Mouse (Mus musculus): ENCODE results near the gene Hoxc4. TPM values are rescaled to one million over a fixed set of nuclear protein-coding genes. Genes with fewer than 3 reads are reported as not detected.

The Hoxc4 gene
- total RNA-seq (2014; fragmentation: Nextera tagmentation) (29.3 and 33.9 TPM in 2 replicates), total RNA-seq (2017) (11.0 and 12.2 TPM in 2 replicates), polyA plus RNA-seq (2012) (60.1 and 65.8 TPM in 2 replicates)

- ATAC-seq (ENCODE audit: extremely low read depth, insufficient number of reproducible peaks, low FRiP score, poor library complexity, severe bottlenecking) (peak; percentile 41), DNase-seq (ENCODE audit: low spot score) (no peak)
- peaks cover 91% of the 10 kb centered on the region for H3K4me1 ChIP-seq (ENCODE audit: insufficient read depth, low read depth, low read length)
- TF ChIP-seq GATA1 (IDR thresholded peaks at IDR 0.05; ENCODE audit: borderline replicate concordance, low read length) (no peak), TAL1 (conservative IDR thresholded peaks at IDR 0.05; ENCODE audit: low read depth, low read length) (peak; percentile 48)
- no peaks in the 10 kb centered on the region for H3K9me3 ChIP-seq (replicated peaks)
- peaks cover 35% of the 10 kb centered on the region for H3K36me3 ChIP-seq (replicated peaks)
- H3K27me3 ChIP-seq (ENCODE audit: insufficient read depth, low read length) = no peaks in the 10 kb centered on the region
- peak within 1 kb of the TSS; percentile 67 for H3K4me3 ChIP-seq (ENCODE audit: low read depth, low read length)
These were observed at the start of gene Hoxc4 for GRCm38 (mm10) chr15:103018636-103019035. Gene Hoxc4, plus strand, starts transcription at chr15:103018934.

DNA sequence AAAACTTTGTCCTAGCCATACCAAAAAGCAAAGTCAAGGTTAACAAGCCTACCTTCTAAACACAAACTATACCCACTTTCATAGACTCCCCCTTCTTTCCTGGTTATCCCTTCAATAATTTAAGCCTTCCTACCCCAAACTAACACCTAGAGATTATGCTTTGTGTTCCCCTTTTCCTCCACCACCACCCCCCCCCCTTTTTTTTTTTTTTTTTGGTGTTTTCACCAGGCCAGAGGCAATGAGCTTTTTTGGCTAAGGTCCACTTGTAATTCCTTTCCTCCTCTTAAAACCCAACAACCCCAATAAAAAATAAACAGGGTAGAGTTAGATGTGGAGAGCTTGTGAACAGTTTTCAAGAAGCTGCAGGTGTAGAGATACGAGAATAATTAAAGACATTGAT lies 49.4 kb upstream of the Hoxc4 start:
- no peak for DNase-seq (ENCODE audit: low spot score)
- no peak for ATAC-seq (ENCODE audit: extremely low read depth, insufficient number of reproducible peaks, low FRiP score, poor library complexity, severe bottlenecking)
- no peaks in the 10 kb centered on the region for H3K9me3 ChIP-seq (replicated peaks)
- no peak for TF ChIP-seq TAL1 (conservative IDR thresholded peaks at IDR 0.05; ENCODE audit: low read depth, low read length)
- no peak for TF ChIP-seq GATA1 (IDR thresholded peaks at IDR 0.05; ENCODE audit: borderline replicate concordance, low read length)
- no peak for TF ChIP-seq GATA2 (IDR thresholded peaks at IDR 0.05; ENCODE audit: borderline replicate concordance, low read depth, low read length)
- TF ChIP-seq CTCF (IDR thresholded peaks at IDR 0.05; ENCODE audit: low read depth, low read length) = no peak
- TF ChIP-seq POLR2AphosphoS5 (IDR thresholded peaks at IDR 0.05; ENCODE audit: insufficient replicate concordance, low read depth, low read length) = no peak
- H3K4me3 ChIP-seq (ENCODE audit: low read depth, low read length) = no peak overlapping the region
- peaks cover 39% of the 10 kb centered on the region for H3K4me1 ChIP-seq (ENCODE audit: insufficient read depth, low read depth, low read length)
- peaks cover 92% of the 10 kb centered on the region for H3K27me3 ChIP-seq (ENCODE audit: insufficient read depth, low read length)
- no peaks in the 10 kb centered on the region for H3K36me3 ChIP-seq (replicated peaks)

DNA sequence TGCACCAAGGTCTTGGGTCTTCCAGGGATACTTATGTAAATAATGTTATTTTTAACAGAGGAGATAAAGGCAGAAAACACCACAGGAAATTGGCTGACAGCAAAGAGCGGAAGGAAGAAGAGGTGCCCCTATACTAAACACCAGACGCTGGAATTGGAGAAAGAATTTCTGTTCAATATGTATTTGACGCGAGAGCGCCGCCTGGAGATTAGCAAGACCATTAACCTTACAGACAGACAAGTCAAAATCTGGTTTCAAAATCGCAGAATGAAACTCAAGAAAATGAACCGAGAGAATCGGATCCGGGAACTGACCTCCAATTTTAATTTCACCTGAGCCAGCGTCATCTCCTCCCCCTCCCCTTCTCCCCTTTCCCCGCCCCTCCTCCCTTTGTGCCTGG lies 48.0 kb upstream of the Hoxc4 start:
- DNase-seq (ENCODE audit: low spot score) = no peak
- peaks cover 42% of the 10 kb centered on the region for H3K4me1 ChIP-seq (ENCODE audit: insufficient read depth, low read depth, low read length)
- H3K9me3 ChIP-seq (replicated peaks) = no peaks in the 10 kb centered on the region
- no peak for TF ChIP-seq TAL1 (conservative IDR thresholded peaks at IDR 0.05; ENCODE audit: low read depth, low read length)
- no peak for TF ChIP-seq POLR2AphosphoS5 (IDR thresholded peaks at IDR 0.05; ENCODE audit: insufficient replicate concordance, low read depth, low read length)
- no peak for TF ChIP-seq GATA2 (IDR thresholded peaks at IDR 0.05; ENCODE audit: borderline replicate concordance, low read depth, low read length)
- H3K36me3 ChIP-seq (replicated peaks) = no peaks in the 10 kb centered on the region
- no peak for ATAC-seq (ENCODE audit: extremely low read depth, insufficient number of reproducible peaks, low FRiP score, poor library complexity, severe bottlenecking)
- H3K27me3 ChIP-seq (ENCODE audit: insufficient read depth, low read length) = peaks cover 90% of the 10 kb centered on the region
- no peak overlapping the region for H3K4me3 ChIP-seq (ENCODE audit: low read depth, low read length)

DNA sequence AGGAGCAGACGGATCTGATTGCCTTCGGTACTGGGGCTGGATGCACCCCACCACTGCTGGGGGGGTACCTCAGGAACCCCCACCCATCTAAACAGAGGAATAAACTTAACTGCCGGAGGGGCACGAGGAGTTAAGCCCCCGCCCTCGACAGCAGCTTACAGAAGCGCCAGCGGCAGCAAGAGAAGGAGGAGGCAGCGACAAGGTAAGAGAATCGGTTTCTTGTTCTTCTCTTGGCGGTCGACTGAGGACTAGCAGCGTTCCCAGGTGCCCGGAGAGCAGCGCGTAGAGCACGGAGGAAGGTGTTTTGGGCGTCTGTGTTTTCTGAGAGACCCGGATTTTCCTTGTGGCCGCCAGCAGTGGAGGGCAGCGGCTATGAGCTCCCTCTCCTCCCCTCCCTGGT lies 46.5 kb upstream of the Hoxc4 start:
- TF ChIP-seq GATA2 (IDR thresholded peaks at IDR 0.05; ENCODE audit: borderline replicate concordance, low read depth, low read length) (no peak), POLR2AphosphoS5 (IDR thresholded peaks at IDR 0.05; ENCODE audit: insufficient replicate concordance, low read depth, low read length) (no peak), CTCF (IDR thresholded peaks at IDR 0.05; ENCODE audit: low read depth, low read length) (no peak), TAL1 (conservative IDR thresholded peaks at IDR 0.05; ENCODE audit: low read depth, low read length) (no peak), GATA1 (IDR thresholded peaks at IDR 0.05; ENCODE audit: borderline replicate concordance, low read length) (no peak)
- Histone ChIP-seq H3K4me3 (ENCODE audit: low read depth, low read length) (no peak overlapping the region), H3K27me3 (ENCODE audit: insufficient read depth, low read length) (peaks cover 84% of the 10 kb centered on the region), H3K36me3 (replicated peaks) (no peaks in the 10 kb centered on the region), H3K9me3 (replicated peaks) (no peaks in the 10 kb centered on the region), H3K4me1 (ENCODE audit: insufficient read depth, low read depth, low read length) (peaks cover 43% of the 10 kb centered on the region)
- DNase-seq (ENCODE audit: low spot score) (no peak), ATAC-seq (ENCODE audit: extremely low read depth, insufficient number of reproducible peaks, low FRiP score, poor library complexity, severe bottlenecking) (no peak)

- no peak overlapping the region for H3K4me3 ChIP-seq (ENCODE audit: low read depth, low read length)
- no peak for ATAC-seq (ENCODE audit: extremely low read depth, insufficient number of reproducible peaks, low FRiP score, poor library complexity, severe bottlenecking)
- no peaks in the 10 kb centered on the region for H3K36me3 ChIP-seq (replicated peaks)
These were observed 46.0 kb upstream of the Hoxc4 start for GRCm38 (mm10) chr15:102972753-102973152.

DNA sequence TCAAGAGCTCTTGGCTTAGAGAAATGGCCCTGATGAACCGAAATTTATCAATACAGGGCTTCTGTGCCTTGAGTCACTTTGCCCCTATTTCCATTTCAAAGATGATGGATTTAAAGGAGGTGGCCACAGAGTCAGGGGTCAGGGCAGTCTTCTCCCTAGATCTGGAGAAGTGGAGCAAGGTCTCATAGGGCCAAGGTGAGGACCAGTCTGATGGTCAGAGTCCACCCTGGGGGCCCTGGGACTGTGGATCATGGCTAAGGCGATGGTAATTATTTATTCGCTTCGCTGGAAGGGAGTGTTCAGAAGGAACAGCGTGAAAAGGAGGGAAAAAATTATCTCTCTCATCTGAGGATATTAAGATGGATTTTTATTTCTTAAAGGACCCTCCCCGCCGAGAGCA lies 43.7 kb upstream of the Hoxc4 start:
- no peak overlapping the region for H3K4me3 ChIP-seq (ENCODE audit: low read depth, low read length)
- TF ChIP-seq TAL1 (conservative IDR thresholded peaks at IDR 0.05; ENCODE audit: low read depth, low read length) = no peak
- TF ChIP-seq GATA2 (IDR thresholded peaks at IDR 0.05; ENCODE audit: borderline replicate concordance, low read depth, low read length) = no peak
- TF ChIP-seq GATA1 (IDR thresholded peaks at IDR 0.05; ENCODE audit: borderline replicate concordance, low read length) = no peak
- no peak for TF ChIP-seq POLR2AphosphoS5 (IDR thresholded peaks at IDR 0.05; ENCODE audit: insufficient replicate concordance, low read depth, low read length)
- TF ChIP-seq CTCF (IDR thresholded peaks at IDR 0.05; ENCODE audit: low read depth, low read length) = no peak
- no peaks in the 10 kb centered on the region for H3K36me3 ChIP-seq (replicated peaks)
- H3K27me3 ChIP-seq (ENCODE audit: insufficient read depth, low read length) = peaks cover 59% of the 10 kb centered on the region
- peaks cover 65% of the 10 kb centered on the region for H3K4me1 ChIP-seq (ENCODE audit: insufficient read depth, low read depth, low read length)
- ATAC-seq (ENCODE audit: extremely low read depth, insufficient number of reproducible peaks, low FRiP score, poor library complexity, severe bottlenecking) = no peak
- no peak for DNase-seq (ENCODE audit: low spot score)
- H3K9me3 ChIP-seq (replicated peaks) = no peaks in the 10 kb centered on the region

More at GRCm38 (mm10) chr15:102972753-102973152, 46.0 kb upstream of the Hoxc4 start:
- no peaks in the 10 kb centered on the region for H3K9me3 ChIP-seq (replicated peaks)
- peaks cover 79% of the 10 kb centered on the region for H3K27me3 ChIP-seq (ENCODE audit: insufficient read depth, low read length)
- TF ChIP-seq TAL1 (conservative IDR thresholded peaks at IDR 0.05; ENCODE audit: low read depth, low read length) = no peak
- no peak for TF ChIP-seq POLR2AphosphoS5 (IDR thresholded peaks at IDR 0.05; ENCODE audit: insufficient replicate concordance, low read depth, low read length)
- TF ChIP-seq GATA1 (IDR thresholded peaks at IDR 0.05; ENCODE audit: borderline replicate concordance, low read length) = no peak
- no peak for TF ChIP-seq CTCF (IDR thresholded peaks at IDR 0.05; ENCODE audit: low read depth, low read length)
- no peak for TF ChIP-seq GATA2 (IDR thresholded peaks at IDR 0.05; ENCODE audit: borderline replicate concordance, low read depth, low read length)
- DNase-seq (ENCODE audit: low spot score) = no peak
- peaks cover 43% of the 10 kb centered on the region for H3K4me1 ChIP-seq (ENCODE audit: insufficient read depth, low read depth, low read length)

All from G1E (cell line).